Mouse (Mus musculus): ENCODE data around the gene Kptn.

Gene Kptn

GRCm38 (mm10) chr7:16119569-16120261 is at the start of gene Kptn:
Kptn (plus strand) TSS chr7:16119895.
- DNase-seq (ENCODE audit: low spot score): peak; percentile 89

- no peak for DNase-seq (ENCODE audit: low spot score)
Observed at GRCm38 (mm10) chr7:16070846-16071245, 48.8 kb upstream of the Kptn start.

GRCm38 (mm10) chr7:16071906-16072305 is 47.8 kb upstream of the Kptn start:
- no peak for DNase-seq (ENCODE audit: low spot score)

- no peak for DNase-seq (ENCODE audit: low spot score)
Observed at GRCm38 (mm10) chr7:16079947-16080346, 39.7 kb upstream of the Kptn start.

- DNase-seq (ENCODE audit: low spot score): no peak
Observed at GRCm38 (mm10) chr7:16080581-16080980, 39.1 kb upstream of the Kptn start.

- DNase-seq (ENCODE audit: low spot score): no peak
Observed at GRCm38 (mm10) chr7:16083361-16083760, 36.3 kb upstream of the Kptn start.

GRCm38 (mm10) chr7:16087587-16087986 is 32.1 kb upstream of the Kptn start:
- DNase-seq (ENCODE audit: low spot score): no peak

- no peak for DNase-seq (ENCODE audit: low spot score)
Observed at GRCm38 (mm10) chr7:16094592-16094991, 25.1 kb upstream of the Kptn start.

GRCm38 (mm10) chr7:16098021-16099017 is 21.4 kb upstream of the Kptn start, which contains the start of gene Napa:
Napa (plus strand) TSS chr7:16098458.
- peak; percentile 98 for DNase-seq (ENCODE audit: low spot score)

- no peak for DNase-seq (ENCODE audit: low spot score)
Observed at GRCm38 (mm10) chr7:16099901-16100300, 19.8 kb upstream of the Kptn start.

GRCm38 (mm10) chr7:16101081-16101480 is 18.6 kb upstream of the Kptn start:
- no peak for DNase-seq (ENCODE audit: low spot score)

- DNase-seq (ENCODE audit: low spot score): no peak
Observed at GRCm38 (mm10) chr7:16101726-16102475, 17.8 kb upstream of the Kptn start.

GRCm38 (mm10) chr7:16102686-16103226 is 16.9 kb upstream of the Kptn start:
- DNase-seq (ENCODE audit: low spot score): no peak

GRCm38 (mm10) chr7:16103760-16104159 is 15.9 kb upstream of the Kptn start:
- peak; percentile 52 for DNase-seq (ENCODE audit: low spot score)

- DNase-seq (ENCODE audit: low spot score): no peak
Observed at GRCm38 (mm10) chr7:16104611-16105388, 14.9 kb upstream of the Kptn start.

- DNase-seq (ENCODE audit: low spot score): no peak
Observed at GRCm38 (mm10) chr7:16108886-16109542, 10.7 kb upstream of the Kptn start.

GRCm38 (mm10) chr7:16110158-16110557 is 9.5 kb upstream of the Kptn start:
- DNase-seq (ENCODE audit: low spot score): no peak

GRCm38 (mm10) chr7:16111284-16112090 is 8.2 kb upstream of the Kptn start:
- no peak for DNase-seq (ENCODE audit: low spot score)

- no peak for DNase-seq (ENCODE audit: low spot score)
Observed at GRCm38 (mm10) chr7:16116418-16116817, 3.3 kb upstream of the Kptn start.

GRCm38 (mm10) chr7:16117100-16117499 is 2.6 kb upstream of the Kptn start:
- DNase-seq (ENCODE audit: low spot score): no peak
